Mouse (Mus musculus): ENCODE results near the gene RPS10-NUDT3.

DNA sequence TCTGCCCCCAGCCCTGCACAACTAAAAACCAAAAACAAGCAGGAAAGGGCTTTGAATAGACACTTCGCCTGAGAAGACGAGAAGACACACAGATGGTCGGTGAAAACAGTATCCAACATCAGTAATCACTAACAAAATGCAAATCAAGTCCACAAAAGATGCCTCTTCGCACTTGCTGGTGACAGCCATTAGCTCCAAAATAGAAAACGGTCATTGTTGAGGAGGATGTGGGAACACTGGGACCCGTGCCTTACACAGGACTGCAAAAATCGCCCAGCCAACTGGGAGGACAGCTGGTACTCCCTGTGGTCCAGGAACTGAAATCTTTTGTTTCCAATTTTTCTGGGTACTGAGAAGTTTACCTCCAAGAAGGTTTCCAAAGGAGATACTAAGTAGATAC lies 38.9 kb upstream of the RPS10-NUDT3 start:
- TF ChIP-seq POLR2A (IDR thresholded peaks at IDR 0.05; ENCODE audit: borderline replicate concordance, insufficient read depth, low read length) (no peak), CTCF (IDR thresholded peaks at IDR 0.05; ENCODE audit: borderline replicate concordance, insufficient read depth, low read depth, low read length) (no peak)
